Mouse (Mus musculus) liver, adult 2 months (tissue): Measurements from ENCODE around the gene Ambra1. TPM values are rescaled to one million over a fixed set of nuclear protein-coding genes. Genes with fewer than 3 reads are reported as not detected.

Source experiments
- DNase-seq: peaks from one replicate; pipeline ENCODE4 v3.0.0-alpha.2; 2011; ENCODE audit warnings: low read depth, low spot score; ENCODE audit errors: extremely low read depth
- H3K27ac ChIP-seq: fragments of 200-500 bp; replicated peaks from 2 replicates; pipeline ENCODE4 v1.5.1; 2012; ENCODE audit warnings: low read depth, mild to moderate bottlenecking, control low read depth, inconsistent platforms, low read length; ENCODE audit not compliant: insufficient read depth
- H3K27me3 ChIP-seq: fragments of 200-500 bp; 2 replicates; pipeline ENCODE4 v1.6.1; 2012; ENCODE audit warnings: mild to moderate bottlenecking, moderate library complexity, low read length, inconsistent platforms; ENCODE audit not compliant: control insufficient read depth, insufficient read depth
- H3K36me3 ChIP-seq: fragments of 200-500 bp; 2 replicates; pipeline ENCODE4 v1.6.1; 2012; ENCODE audit warnings: low read length, inconsistent platforms; ENCODE audit not compliant: control insufficient read depth, insufficient read depth
- H3K4me1 ChIP-seq: fragments of 200-500 bp; 2 replicates; pipeline ENCODE4 v1.6.1; 2011; ENCODE audit warnings: low read length; ENCODE audit not compliant: control insufficient read depth, insufficient read depth
- H3K4me3 ChIP-seq: fragments of 200-500 bp; 2 replicates; pipeline ENCODE4 v1.5.1; 2011; ENCODE audit warnings: low read depth, mild to moderate bottlenecking, control low read depth, low read length, moderate library complexity; ENCODE audit not compliant: insufficient read depth
- H3K79me2 ChIP-seq: fragments of 200-500 bp; 2 replicates; pipeline ENCODE4 v1.6.1; 2012; ENCODE audit warnings: inconsistent platforms, mild to moderate bottlenecking, low read length, moderate library complexity; ENCODE audit not compliant: control insufficient read depth, insufficient read depth
- H3K9ac ChIP-seq: fragments of 200-500 bp; 2 replicates; pipeline ENCODE4 v1.6.1; 2012; ENCODE audit warnings: low read depth, mild to moderate bottlenecking, control low read depth, inconsistent platforms, low read length
- CTCF ChIP-seq: fragments of 200-500 bp; IDR thresholded peaks from 2 replicates; pipeline ENCODE4 v1.5.1; 2011; ENCODE audit warnings: low read depth, low read length, control low read depth
- POLR2A ChIP-seq: fragments of 200-500 bp; IDR thresholded peaks from 2 replicates; pipeline ENCODE4 v1.6.1; 2011; ENCODE audit warnings: low read length, control low read depth; ENCODE audit not compliant: insufficient read depth; ENCODE audit errors: extremely low read depth
- WGBS: fragments of 180-500 bp; shearing (Covaris S2); methylation state at CpG from one replicate; pipeline ENCODE4 v1.1.7; 2018; 5-methylcytosine and 5-hydroxymethylcytosine counted together
- polyA plus RNA-seq: library from polyadenylated mRNA; depleted of rRNA; stranded (reverse); fragments of >200 nt; gene quantifications from 2 replicates; pipeline ENCODE4 v1.2.3, GENCODE M21; 2012
- total RNA-seq: library from RNA; depleted of rRNA; stranded (reverse); fragments of >200 nt; gene quantifications from 2 replicates; pipeline ENCODE4 v1.2.3, GENCODE M21; 2014

Gene Ambra1
- total and polyA plus RNA-seq, 2 experiments, result 11.0 to 12.4 TPM

DNA sequence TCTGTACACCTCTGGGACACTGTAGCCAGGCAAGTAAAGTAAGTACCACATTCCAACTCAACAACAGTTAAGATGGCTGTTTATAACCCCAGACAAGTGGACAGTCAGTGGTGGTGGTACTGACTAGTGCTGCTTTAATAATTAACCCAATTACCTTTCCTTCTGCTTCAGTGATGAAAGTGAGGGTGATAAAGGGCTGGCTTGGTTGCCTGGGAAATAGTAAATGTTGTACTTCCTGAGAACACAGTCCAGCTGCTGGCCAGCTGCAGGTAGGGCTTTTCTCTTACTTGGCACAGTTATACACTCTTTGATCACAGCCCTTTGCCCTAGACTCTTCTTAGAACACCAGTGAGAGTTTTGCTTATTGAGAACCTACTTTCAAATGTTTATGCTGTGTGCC is 102.3 kb downstream of the Ambra1 start:
- TF ChIP-seq POLR2A, result no peak
- no peak for TF ChIP-seq CTCF
- H3K79me2 ChIP-seq, result no peaks in the 10 kb centered on the region; the same call in 1 of the 2 replicates
- no peak overlapping the region for H3K4me3 ChIP-seq
- peaks cover 3% of the 10 kb centered on the region; the same call in 1 of the 2 replicates for H3K36me3 ChIP-seq
- peak; percentile 97 for DNase-seq
- H3K9ac ChIP-seq, result no peak overlapping the region
- H3K27me3 ChIP-seq, result no peaks in the 10 kb centered on the region
- no peak overlapping the region for H3K27ac ChIP-seq
- H3K4me1 ChIP-seq, result peaks cover 10% of the 10 kb centered on the region; the same call in 1 of the 2 replicates

DNA sequence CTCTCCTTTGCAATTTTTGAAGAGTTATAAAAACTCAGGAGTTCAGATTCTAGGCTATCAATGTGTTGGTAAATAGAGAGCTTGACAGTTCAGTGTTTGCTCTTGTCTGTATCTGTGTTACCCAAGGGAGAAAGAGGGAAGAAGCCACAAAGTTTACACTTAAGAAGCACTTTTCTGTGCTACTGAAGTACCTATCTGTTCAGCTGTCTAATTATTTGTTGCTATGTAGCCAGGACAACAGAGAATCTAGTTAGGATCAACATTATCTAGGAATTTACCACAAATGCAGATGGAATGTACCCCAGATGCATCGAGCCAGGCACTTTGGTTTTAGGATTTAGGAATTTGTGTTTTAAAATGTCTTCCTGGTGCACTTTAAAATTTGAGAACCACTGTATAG is 104.3 kb downstream of the Ambra1 start:
- Histone ChIP-seq H3K27me3 (no peaks in the 10 kb centered on the region), H3K9ac (no peak overlapping the region), H3K4me1 (peaks cover 10% of the 10 kb centered on the region; the same call in 1 of the 2 replicates), H3K36me3 (peaks cover 4% of the 10 kb centered on the region; the same call in 1 of the 2 replicates), H3K4me3 (no peak overlapping the region), H3K79me2 (no peaks in the 10 kb centered on the region; the same call in 1 of the 2 replicates), H3K27ac (no peak overlapping the region)
- no peak for DNase-seq
- TF ChIP-seq CTCF (no peak), POLR2A (no peak)
- WGBS, result 81% methylated on average over 1 of the region's 1 CpGs

DNA sequence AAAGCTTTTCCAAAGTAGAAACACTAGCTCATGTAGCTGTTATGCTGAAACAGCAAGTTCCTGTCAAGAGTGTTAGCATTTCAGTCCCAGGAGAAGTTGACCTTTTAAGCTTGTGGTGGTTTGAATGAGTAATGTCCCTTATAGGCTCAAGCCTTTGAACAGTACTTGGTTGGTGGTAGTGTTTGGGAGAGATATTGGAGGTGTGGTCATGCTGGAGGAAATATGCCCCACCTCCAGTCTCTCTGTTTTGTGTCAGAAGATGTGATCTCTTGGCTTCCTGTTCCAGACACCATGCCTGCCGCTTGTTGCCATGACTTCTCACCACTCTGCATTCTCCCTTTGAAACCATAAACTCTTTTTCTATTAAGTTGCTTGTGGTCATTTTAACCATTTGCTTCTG is 105.1 kb downstream of the Ambra1 start:
- TF ChIP-seq CTCF (no peak), POLR2A (no peak)
- no peak overlapping the region for H3K27ac ChIP-seq
- whole genome bisulfite sequencing, result 84% methylated on average over 1 of the region's 1 CpGs
- H3K4me3 ChIP-seq, result no peak overlapping the region
- no peak for DNase-seq
- peaks cover 7% of the 10 kb centered on the region; the same call in 1 of the 2 replicates for H3K4me1 ChIP-seq
- 0 out of 2 replicates have a peak, but pooled peaks cover 2% of the 10 kb centered on the region for H3K36me3 ChIP-seq
- no peaks in the 10 kb centered on the region; the same call in 1 of the 2 replicates for H3K79me2 ChIP-seq
- H3K9ac ChIP-seq, result no peak overlapping the region
- no peaks in the 10 kb centered on the region for H3K27me3 ChIP-seq

DNA sequence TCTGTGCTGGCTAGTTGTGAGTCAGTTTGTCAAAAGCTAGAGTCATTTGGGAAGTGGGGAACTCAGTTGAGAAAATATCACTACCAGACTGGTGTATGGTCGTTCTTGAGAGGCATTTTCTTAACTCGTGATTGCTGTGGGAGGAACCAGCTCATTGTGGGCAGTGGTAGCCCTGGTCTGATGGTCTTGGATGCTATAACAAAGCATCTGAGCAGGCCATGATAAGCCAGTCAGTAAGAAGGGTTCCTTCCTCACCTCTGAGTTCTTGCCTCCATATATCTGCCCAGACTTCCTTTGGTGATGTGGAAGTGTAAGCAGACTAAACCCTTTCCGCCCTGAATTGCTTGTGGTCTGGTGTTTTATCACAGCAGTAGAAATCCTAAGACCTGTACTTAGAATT is 105.7 kb downstream of the Ambra1 start:
- 85% methylated on average over 3 of the region's 3 CpGs for WGBS
- no peak for DNase-seq
- TF ChIP-seq CTCF (no peak), POLR2A (no peak)
- Histone ChIP-seq H3K27ac (no peak overlapping the region), H3K4me1 (peaks cover 7% of the 10 kb centered on the region; the same call in 1 of the 2 replicates), H3K9ac (no peak overlapping the region), H3K79me2 (no peaks in the 10 kb centered on the region; the same call in 1 of the 2 replicates), H3K36me3 (0 out of 2 replicates have a peak, but pooled peaks cover 2% of the 10 kb centered on the region), H3K27me3 (no peaks in the 10 kb centered on the region), H3K4me3 (no peak overlapping the region)

DNA sequence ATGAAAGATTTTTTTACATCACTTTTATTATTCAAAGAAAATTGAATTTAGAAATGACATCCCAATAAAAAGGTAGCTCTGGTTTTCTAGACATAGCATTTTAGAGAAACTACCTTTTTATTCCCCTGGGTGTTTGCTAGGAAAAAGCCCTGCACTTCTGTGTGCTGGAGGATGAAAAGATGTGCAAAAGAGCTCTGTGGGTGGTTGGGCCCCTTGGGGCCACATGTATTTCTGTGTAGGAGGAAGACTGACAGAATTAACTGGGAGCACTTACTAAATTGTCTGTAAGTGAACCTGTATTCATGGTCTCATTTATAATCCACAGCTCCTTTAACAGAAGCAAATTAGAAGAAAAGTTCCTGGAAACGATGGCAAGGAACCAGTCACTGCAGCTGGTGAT is 114.2 kb downstream of the Ambra1 start:
- Histone ChIP-seq H3K27ac (no peak overlapping the region), H3K79me2 (no peaks in the 10 kb centered on the region; the same call in 1 of the 2 replicates), H3K9ac (no peak overlapping the region), H3K4me3 (no peak overlapping the region), H3K4me1 (no peaks in the 10 kb centered on the region; the same call in 1 of the 2 replicates), H3K36me3 (peaks cover 2% of the 10 kb centered on the region; the same call in 1 of the 2 replicates), H3K27me3 (no peaks in the 10 kb centered on the region)
- TF ChIP-seq POLR2A, result no peak
- TF ChIP-seq CTCF, result no peak
- no peak for DNase-seq
- WGBS, result 92% methylated on average over 1 of the region's 1 CpGs

DNA sequence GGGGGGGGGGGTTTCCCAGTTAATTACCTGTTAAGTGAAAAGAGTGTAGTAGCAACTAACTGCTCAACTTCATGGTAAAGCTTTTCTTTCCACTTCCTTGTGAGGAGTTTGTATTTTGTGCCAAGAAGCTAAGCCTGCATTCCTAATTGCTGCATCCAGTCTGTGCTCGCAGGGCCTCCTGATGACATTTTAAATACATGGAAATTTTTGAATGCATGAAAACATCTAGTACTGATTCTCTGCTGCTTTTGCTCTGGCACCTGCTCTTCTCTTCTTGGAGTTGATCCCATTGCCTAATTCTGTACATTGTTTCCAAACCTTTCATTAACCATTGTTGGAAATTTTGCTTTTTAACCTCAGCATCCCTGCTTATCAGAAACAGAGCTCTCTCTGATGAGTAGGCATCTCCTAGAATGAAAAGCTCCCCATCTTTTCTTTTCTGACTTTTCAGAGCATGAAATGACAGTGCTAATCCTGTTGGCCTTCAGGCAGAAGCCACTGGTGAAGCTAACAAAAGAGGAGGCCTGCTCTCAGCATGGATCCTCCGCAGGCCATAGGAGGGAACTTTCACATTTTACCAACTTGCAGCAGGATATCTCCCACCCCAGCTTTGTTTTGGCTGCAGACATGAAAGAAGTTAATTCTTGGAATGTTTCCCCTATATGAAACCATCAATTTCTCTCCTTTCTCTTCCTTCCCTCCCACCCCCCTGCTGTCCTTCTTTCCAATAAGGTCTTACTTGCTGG is 122.7 kb downstream of the Ambra1 start:
- no peaks in the 10 kb centered on the region for H3K36me3 ChIP-seq

More for the DNA sequence above, 122.7 kb downstream of the Ambra1 start:
- H3K27me3 ChIP-seq, result no peaks in the 10 kb centered on the region
- DNase-seq, result no peak
- no peak overlapping the region for H3K4me3 ChIP-seq
- no peak for TF ChIP-seq CTCF
- TF ChIP-seq POLR2A, result no peak
- H3K4me1 ChIP-seq, result no peaks in the 10 kb centered on the region
- no peak overlapping the region for H3K27ac ChIP-seq
- WGBS, result 100% methylated on average over 2 of the region's 2 CpGs
- H3K9ac ChIP-seq, result no peak overlapping the region
- H3K79me2 ChIP-seq, result no peaks in the 10 kb centered on the region; the same call in 1 of the 2 replicates
